Mouse (Mus musculus) testis, adult 2 months (tissue): ENCODE data around the gene Rnf44.

Experiments
- CTCF ChIP-seq: fragments of 200-500 bp; IDR thresholded peaks from 2 replicates; pipeline ENCODE4 v1.5.1; 2012; ENCODE audit warnings: low read depth, mild to moderate bottlenecking, inconsistent platforms, low read length, moderate library complexity; ENCODE audit not compliant: control insufficient read depth, insufficient read depth, insufficient replicate concordance
- POLR2A ChIP-seq: fragments of 200-500 bp; IDR thresholded peaks from 2 replicates; pipeline ENCODE4 v1.6.1; 2012; ENCODE audit warnings: low read depth, mild to moderate bottlenecking, inconsistent platforms, low read length, moderate library complexity; ENCODE audit not compliant: control insufficient read depth

- TF ChIP-seq CTCF: no peak
- no peak for TF ChIP-seq POLR2A
These were observed 3.5 kb downstream of the Rnf44 start for GRCm38 (mm10) chr13:54690151-54690740.
